Mouse (Mus musculus): Measurements from ENCODE around the gene Itih4.

Gene Itih4

DNA sequence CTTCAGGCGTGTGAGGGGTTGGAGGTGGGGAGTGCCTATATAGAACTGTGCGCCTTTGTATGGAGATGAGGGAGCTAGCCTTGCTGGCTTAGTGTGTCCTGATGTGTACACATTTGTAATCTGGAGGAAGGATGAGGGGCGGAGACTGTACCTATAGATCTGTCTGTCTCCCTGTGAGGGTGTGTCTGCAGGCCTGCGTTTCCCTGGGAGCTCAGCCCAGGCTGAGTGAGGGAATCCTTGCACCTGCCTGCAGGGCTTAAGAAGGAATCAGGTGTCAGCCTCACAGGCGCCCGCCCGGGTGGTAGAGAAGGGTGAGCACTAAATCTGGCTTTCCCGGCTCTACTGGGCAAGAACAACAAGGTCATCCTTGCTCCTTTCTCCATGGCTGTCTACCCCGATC lies 6.5 kb upstream of the Itih4 start:
- DNase-seq (ENCODE audit: low spot score): no peak

- DNase-seq (ENCODE audit: low spot score): no peak
Observed at GRCm38 (mm10) chr14:30880251-30880650, 6.0 kb upstream of the Itih4 start.

DNA sequence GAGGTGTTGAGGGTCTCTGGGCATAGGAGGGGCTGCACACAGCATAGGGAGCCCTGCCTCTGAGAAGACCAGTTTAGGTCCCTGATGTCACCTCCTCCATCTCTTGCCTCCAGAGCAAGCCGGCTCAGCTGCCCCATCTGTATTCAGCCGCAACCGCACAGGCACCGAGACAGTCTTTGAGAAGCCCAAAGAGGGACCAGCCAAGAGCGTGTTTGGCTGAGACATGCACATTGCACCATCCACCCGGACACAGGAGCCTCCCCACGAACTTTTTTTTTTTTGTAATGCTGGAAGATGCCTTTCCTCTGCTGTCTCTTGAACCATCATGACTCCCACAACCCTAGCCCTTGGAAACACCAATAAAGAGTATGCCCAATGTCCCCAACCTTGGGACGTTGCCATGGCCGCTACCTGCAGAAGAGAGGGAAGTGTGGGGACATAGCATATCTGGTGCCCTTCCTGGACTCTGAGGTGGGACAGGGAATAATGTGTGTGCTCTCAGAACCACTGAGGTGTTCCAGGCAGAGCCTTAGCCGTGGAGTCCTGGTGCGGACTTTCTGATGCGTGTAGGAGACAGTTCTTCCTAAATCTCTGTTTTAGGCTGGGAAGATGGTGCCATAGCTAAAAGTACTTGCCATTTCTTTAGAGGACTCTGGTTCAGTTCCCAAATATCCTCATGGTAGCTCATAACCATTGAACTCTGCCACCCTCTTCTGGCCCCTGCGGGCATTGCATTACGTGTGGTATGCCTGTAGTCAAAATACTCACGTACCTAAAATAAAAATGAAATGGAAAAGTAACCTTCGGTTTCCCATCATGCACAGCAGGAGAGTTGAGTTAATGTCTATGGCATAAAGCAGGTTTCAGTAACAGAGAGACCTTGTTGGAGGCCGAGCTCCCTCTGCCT lies 5.2 kb upstream of the Itih4 start:
- peak; percentile 60 for DNase-seq (ENCODE audit: low spot score)

DNA sequence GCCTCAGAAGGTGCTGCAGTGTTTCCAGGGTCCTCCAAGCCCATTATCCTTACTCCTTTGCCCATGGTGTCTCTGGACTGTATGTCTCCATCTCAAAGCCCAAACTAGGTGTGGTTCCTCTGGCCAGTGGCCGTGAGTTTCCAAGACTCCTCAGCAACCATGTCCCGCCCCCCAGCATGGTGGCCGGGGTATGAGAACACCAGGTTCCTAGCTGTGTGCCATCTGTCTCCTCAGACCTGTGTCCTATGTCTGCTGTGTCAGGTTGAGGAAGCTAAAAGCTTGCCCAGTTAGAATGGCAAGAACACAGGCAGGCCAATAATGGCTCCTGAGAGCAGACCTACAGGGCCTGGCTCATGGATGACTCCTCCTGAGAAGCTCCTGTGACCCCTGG lies 4.6 kb upstream of the Itih4 start:
- DNase-seq (ENCODE audit: low spot score): no peak

DNA sequence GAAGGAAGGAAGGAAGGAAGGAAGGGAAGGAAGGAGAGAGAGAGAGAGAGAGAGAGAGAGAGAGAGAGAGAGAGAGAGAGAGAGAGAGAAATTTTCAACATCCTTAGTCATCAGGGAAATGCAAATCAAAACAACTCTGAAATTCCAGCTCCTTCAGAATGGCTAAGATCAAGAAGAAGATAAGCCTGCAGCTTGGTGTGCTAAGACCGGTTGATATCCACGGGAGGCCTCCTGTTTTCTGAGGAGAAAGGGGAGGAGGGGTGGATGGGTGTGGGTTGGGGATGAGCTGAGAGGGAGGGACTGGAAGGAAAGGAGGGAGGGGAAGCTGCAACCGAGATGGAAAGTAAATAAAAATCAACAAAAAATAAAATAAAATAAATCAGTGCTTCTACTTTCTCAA lies 978 bp upstream of the Itih4 start:
- DNase-seq (ENCODE audit: low spot score): no peak

DNA sequence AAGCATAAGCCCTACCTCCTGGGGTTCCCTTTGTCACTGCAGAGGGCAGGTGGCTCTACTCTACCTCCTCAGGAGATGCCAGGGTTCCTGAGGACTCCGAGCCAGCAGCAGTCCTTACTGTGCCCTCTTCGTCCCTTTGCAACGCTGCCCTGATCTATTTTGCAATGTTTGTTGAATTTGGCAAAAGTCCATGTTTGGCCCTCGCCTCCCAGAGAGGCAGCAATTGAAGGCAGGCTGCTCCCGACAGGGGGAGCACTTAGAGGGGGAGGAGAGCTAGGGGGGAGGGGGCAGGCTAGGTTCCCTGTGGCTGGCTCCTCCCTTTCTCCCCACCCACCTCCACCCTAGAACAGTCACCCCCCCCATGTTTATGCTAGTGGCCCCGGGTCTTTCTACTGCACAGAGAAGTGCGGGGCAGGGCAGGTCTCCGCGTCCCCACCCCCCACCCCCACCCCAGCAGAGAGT lies 2.0 kb downstream of the Itih4 start:
- no peak for DNase-seq (ENCODE audit: low spot score)

DNA sequence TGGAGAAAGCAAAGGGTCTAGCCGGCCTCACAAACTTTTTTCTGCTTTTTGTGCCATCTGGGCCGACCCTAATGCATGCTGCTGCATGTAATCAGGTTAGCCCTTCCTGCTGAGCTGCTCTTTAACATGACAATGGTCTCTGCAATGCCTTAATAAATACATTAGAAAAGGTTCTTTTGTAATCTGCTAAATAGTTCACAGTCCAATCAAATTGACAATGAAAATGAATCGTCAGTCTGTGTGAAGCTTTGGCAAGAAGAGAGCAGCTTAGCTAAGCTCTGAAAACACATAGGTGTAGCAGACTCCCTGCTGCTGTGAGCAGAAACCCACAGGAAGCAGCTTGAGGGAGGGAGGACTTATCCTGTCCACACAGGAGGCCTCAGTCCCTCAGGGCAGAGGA lies 13.7 kb downstream of the Itih4 start:
- no peak for DNase-seq (ENCODE audit: low spot score)

- DNase-seq (ENCODE audit: low spot score): no peak
Observed at GRCm38 (mm10) chr14:30902628-30903027, 16.4 kb downstream of the Itih4 start.

GRCm38 (mm10) chr14:30903036-30903435 lies 16.8 kb downstream of the Itih4 start:
- no peak for DNase-seq (ENCODE audit: low spot score)

- no peak for DNase-seq (ENCODE audit: low spot score)
Observed at GRCm38 (mm10) chr14:30904307-30904706, 18.0 kb downstream of the Itih4 start.

- no peak for DNase-seq (ENCODE audit: low spot score)
Observed at GRCm38 (mm10) chr14:30906001-30906400, 19.7 kb downstream of the Itih4 start.

- DNase-seq (ENCODE audit: low spot score): peak; percentile 21
Observed at GRCm38 (mm10) chr14:30907814-30908265, 21.6 kb downstream of the Itih4 start.

- DNase-seq (ENCODE audit: low spot score): no peak
Observed at GRCm38 (mm10) chr14:30911141-30911540, 24.9 kb downstream of the Itih4 start.

DNA sequence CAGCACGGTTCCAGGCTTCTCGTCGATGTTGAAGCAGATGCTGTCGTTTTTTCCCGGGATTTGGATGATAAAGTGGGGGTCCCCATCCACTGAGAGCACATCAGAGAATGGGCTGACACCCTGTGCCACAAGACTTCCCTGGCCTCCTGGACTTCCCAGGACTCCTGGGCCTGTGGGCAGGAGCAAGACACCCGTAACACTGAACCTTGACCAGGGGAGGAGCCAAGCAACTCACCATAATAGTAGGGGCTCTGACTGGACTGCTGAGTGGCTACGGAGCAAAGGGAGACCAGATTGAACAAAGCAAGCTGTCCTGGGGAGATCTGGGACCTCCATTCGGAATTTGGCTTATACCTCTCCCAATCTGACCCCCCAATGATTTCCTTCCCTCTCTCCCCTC lies 26.4 kb downstream of the Itih4 start:
- DNase-seq (ENCODE audit: low spot score): no peak

DNA sequence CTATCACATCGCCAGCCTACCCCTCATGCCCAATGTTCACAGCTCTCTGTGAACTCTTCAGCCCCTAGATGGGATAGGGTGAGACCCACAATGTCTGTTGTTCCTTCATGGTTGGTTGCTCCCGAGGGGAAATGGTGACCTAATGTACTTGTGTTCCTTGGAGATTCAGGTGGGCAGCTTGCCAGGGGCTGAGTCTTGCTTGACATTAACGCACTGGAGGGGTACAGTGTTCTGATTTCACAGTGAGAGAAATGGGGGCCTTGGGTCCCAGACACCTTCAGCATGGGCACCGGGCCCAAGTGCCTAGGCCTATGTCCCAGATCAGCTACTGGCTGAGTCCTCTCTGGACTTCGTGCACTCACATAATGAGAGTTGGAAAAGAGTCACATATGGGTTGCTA lies 27.1 kb downstream of the Itih4 start:
- DNase-seq (ENCODE audit: low spot score): no peak

DNA sequence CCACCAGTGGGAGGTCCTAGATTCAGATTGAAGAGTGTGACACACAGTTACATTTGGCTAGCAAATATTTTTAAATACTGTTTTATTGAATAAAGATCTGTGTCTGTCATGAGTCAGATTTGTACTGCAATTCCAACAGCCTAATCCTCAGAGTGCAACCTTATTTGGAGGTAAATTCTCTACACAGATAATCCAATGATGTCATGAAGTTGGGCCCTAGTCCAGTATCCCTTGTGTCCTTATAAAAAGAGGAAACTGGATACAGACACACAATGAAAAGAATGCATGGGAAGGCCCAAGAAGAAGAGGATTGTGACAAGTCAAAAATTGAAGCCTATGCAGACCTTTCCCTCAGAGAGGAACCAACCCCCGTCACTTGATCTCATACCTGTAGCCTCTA lies 30.2 kb downstream of the Itih4 start:
- no peak for DNase-seq (ENCODE audit: low spot score)

GRCm38 (mm10) chr14:30922053-30922670 lies 35.9 kb downstream of the Itih4 start:
- DNase-seq (ENCODE audit: low spot score): no peak

GRCm38 (mm10) chr14:30923375-30924105 lies 37.3 kb downstream of the Itih4 start, which contains the start of gene Itih3:
Gene Itih3 (minus strand): TSS chr14:30923760.
- peak; percentile 35 for DNase-seq (ENCODE audit: low spot score)

DNA sequence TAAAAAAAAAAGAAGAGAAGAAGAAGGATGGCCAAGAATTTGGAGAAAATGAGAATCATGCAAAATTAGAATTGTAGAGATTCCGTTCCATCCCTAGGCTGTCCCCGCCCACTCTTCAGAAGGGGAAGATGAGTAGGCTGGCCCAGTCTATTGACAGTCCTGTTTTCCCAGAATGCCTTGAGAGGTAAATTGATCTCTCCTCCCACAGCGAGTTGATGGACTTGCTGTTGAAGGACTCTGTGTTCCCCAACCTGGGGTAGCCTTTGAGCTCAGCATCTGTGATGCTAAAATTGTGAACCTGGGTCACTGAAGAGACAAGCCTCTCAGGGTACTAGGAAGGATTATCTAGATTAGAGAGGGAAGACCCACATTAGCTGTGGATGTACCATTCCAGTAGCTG lies 39.2 kb downstream of the Itih4 start:
- no peak for DNase-seq (ENCODE audit: low spot score)

- DNase-seq (ENCODE audit: low spot score): no peak
Observed at GRCm38 (mm10) chr14:30930386-30930785, 44.1 kb downstream of the Itih4 start.

GRCm38 (mm10) chr14:30933351-30933750 lies 47.1 kb downstream of the Itih4 start:
- DNase-seq (ENCODE audit: low spot score): no peak

- no peak for DNase-seq (ENCODE audit: low spot score)
Observed at GRCm38 (mm10) chr14:30942254-30942653, 56.0 kb downstream of the Itih4 start.

- no peak for DNase-seq (ENCODE audit: low spot score)
Observed at GRCm38 (mm10) chr14:30943038-30943437, 56.8 kb downstream of the Itih4 start, which contains the start of gene Itih1. Gene Itih1 (minus strand): TSS chr14:30943289.
